Mouse (Mus musculus) midbrain, embryonic 12.5 days (tissue): Measurements from ENCODE around the gene Sspo. TPM values are rescaled to one million over a fixed set of nuclear protein-coding genes. Genes with fewer than 3 reads are reported as not detected.
"Not testable (repeated sequence)": the region's sequence is repeated elsewhere in the genome, so short reads cannot be mapped to it uniquely, and the experiment has no call there.

Source experiments
- ATAC-seq: fragments of 200-750 bp; cut with Nextera tagmentation; 2 replicates; pipeline ENCODE4 v1.8.0; 2017; ENCODE audit warnings: low read depth, moderate TSS enrichment, moderate library complexity; ENCODE audit not compliant: low FRiP score
- H3K27ac ChIP-seq: fragments of 300-500 bp; sonication (generic); replicated peaks from 2 replicates; pipeline ENCODE4 v1.5.1; 2016; ENCODE audit warnings: mild to moderate bottlenecking
- H3K27me3 ChIP-seq: fragments of 300-500 bp; sonication (generic); 2 replicates; pipeline ENCODE4 v1.6.1; 2016; ENCODE audit warnings: mild to moderate bottlenecking
- H3K36me3 ChIP-seq: fragments of 300-500 bp; sonication (generic); 2 replicates; pipeline ENCODE4 v1.6.1; 2016
- H3K4me1 ChIP-seq: fragments of 300-500 bp; sonication (generic); 2 replicates; pipeline ENCODE4 v1.6.1; 2016
- H3K4me2 ChIP-seq: fragments of 300-500 bp; sonication (generic); replicated peaks from 2 replicates; pipeline ENCODE4 v1.6.1; 2016; ENCODE audit warnings: mild to moderate bottlenecking, moderate library complexity
- H3K4me3 ChIP-seq: fragments of 300-500 bp; sonication (generic); 2 replicates; pipeline ENCODE4 v1.5.1; 2016; ENCODE audit warnings: mild to moderate bottlenecking
- H3K9ac ChIP-seq: fragments of 300-500 bp; sonication (generic); replicated peaks from 2 replicates; pipeline ENCODE4 v1.6.1; 2016; ENCODE audit warnings: mild to moderate bottlenecking, moderate library complexity
- H3K9me3 ChIP-seq: fragments of 300-500 bp; sonication (generic); 2 replicates; pipeline ENCODE4 v1.6.1; 2016; ENCODE audit warnings: mild to moderate bottlenecking
- WGBS: fragments of 180-500 bp; shearing (Covaris S2); methylation state at CpG from one replicate; pipeline ENCODE4 v1.1.7; 2016; 5-methylcytosine and 5-hydroxymethylcytosine counted together
- polyA plus RNA-seq: library from polyadenylated mRNA; unstranded; fragments of >200 nt; fragmentation: Nextera tagmentation; extraction: Ambion mirVana; gene quantifications from 2 replicates; pipeline ENCODE4 v1.2.1, GENCODE M21; 2016

Sspo gene
- polyA plus RNA-seq, 1 experiment from 2014 or later: 0.10 TPM

DNA sequence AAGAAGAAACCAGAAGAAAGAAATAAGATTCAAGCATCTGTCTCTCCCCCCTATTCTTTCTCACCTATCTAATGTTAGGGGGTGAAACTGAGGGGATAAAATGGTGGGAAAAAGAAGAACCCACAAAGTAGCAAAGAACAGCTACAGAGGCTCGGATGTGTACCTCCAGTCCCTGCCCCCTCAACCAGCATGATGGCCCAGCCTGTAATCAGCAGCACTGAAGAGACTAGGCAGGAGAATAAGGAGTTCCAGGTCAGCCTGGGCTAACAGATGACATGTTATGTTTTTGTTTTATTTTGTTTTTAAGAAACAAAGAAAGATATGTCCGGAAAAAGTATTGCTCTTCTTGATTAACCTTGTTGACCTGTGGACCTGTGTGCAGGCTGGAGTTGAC is 55.8 kb downstream of the Sspo start:
- no peak overlapping the region for H3K9ac ChIP-seq
- no peaks in the 10 kb centered on the region for H3K36me3 ChIP-seq
- no peak overlapping the region for H3K27ac ChIP-seq
- H3K4me1 ChIP-seq: peaks cover 10% of the 10 kb centered on the region
- H3K4me3 ChIP-seq: peak overlapping the region; percentile 74
- ATAC-seq: peak; percentile 76
- H3K27me3 ChIP-seq: no peaks in the 10 kb centered on the region
- WGBS: 11% methylated on average over 2 of the region's 2 CpGs
- H3K9me3 ChIP-seq: no peaks in the 10 kb centered on the region
- H3K4me2 ChIP-seq: peak overlapping the region; percentile 92; the same call in 1 of the 2 replicates

DNA sequence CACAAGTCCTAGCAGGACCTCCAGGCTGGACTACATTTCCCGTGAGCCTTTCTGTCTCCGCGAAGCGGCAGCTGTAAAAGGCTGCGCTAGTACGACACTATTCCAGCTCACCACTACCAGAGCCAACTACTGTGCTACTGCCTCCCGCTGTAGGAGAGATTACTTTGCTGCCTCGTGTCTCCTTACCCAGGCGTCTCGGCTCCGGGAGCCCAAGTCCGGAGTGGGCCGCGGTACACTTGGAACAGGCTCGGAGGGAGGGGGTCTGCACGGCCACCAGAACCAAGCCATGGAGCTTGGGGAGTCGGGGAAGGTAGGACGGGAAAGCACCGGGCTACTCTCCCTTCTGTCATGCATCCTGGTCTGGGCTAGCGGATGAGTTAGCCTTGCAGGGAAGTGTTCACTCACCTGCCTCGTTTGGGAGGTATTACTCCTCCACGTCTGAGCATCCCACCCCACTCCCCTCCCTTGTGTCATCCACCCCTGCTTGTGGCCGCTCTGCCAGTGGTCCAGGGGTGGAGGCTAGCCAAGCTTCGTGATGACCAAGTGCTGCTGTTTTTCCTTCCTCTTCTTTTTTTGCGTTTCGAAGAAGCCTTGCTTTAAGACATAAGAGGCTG is 56.3 kb downstream of the Sspo start:
- 0 out of 2 replicates have a peak overlapping the region, but pooled peaks have one; percentile 39 for H3K27ac ChIP-seq
- H3K27me3 ChIP-seq: no peaks in the 10 kb centered on the region
- H3K36me3 ChIP-seq: no peaks in the 10 kb centered on the region
- H3K4me2 ChIP-seq: peak overlapping the region; percentile 92
- H3K9ac ChIP-seq: peak overlapping the region; percentile 69
- peak; percentile 96 for ATAC-seq
- H3K4me1 ChIP-seq: peaks cover 10% of the 10 kb centered on the region
- peak overlapping the region; percentile 74 for H3K4me3 ChIP-seq
- H3K9me3 ChIP-seq: no peaks in the 10 kb centered on the region
- WGBS: under 1% methylated on average over 26 of the region's 26 CpGs

DNA sequence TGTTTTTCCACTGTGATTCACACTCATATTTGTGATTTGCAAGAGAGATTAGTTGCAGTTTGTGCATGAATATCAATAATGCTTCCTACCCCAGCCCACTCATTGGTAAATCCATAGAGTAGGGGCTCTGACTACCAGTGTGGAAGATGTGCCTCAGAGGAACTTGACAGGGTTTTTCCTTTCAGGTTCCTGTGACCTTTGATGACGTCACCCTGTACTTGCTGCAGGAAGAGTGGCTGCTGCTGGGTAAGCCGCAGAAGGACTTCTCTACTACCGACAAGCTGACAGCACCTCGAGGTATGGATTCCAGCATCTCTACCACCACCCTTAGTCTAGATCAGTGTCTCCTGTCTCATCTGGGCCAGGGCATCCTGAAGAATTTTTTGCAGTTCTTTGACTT is 60.1 kb downstream of the Sspo start:
- 0 out of 2 replicates have a peak, but pooled peaks cover 1% of the 10 kb centered on the region for H3K36me3 ChIP-seq
- H3K9me3 ChIP-seq: no peaks in the 10 kb centered on the region
- H3K27me3 ChIP-seq: no peaks in the 10 kb centered on the region
- H3K4me2 ChIP-seq: no peak overlapping the region
- peaks cover 10% of the 10 kb centered on the region for H3K4me1 ChIP-seq
- H3K27ac ChIP-seq: no peak overlapping the region
- ATAC-seq: no peak
- 75% methylated on average over 4 of the region's 4 CpGs for WGBS
- H3K9ac ChIP-seq: no peak overlapping the region
- H3K4me3 ChIP-seq: no peak overlapping the region

DNA sequence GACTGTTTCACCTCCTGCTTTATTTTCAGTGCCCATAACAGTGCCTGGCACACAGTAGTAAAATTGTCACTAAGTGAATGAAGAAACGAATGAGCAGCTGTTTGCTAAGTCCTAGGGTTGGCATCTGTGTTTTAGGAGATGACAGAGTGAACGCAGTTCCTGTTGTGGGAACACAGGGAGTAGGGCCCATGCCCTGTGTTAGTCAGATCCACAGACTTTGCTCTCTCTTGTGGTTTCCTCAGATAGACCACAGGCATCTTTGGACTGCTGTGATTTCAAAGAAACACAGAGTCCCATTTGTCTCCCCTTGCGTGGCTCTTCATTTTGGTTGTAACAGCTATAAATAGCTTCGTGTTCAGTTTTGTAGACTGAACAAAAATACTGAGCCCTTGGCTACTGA is 62.4 kb downstream of the Sspo start:
- Histone ChIP-seq H3K4me2 (no peak overlapping the region), H3K9me3 (no peaks in the 10 kb centered on the region), H3K36me3 (peaks cover 25% of the 10 kb centered on the region), H3K27ac (no peak overlapping the region), H3K9ac (no peak overlapping the region), H3K4me3 (no peak overlapping the region), H3K4me1 (0 out of 2 replicates have a peak, but pooled peaks cover 2% of the 10 kb centered on the region), H3K27me3 (no peaks in the 10 kb centered on the region)
- 87% methylated on average over 4 of the region's 4 CpGs for WGBS
- ATAC-seq: no peak

DNA sequence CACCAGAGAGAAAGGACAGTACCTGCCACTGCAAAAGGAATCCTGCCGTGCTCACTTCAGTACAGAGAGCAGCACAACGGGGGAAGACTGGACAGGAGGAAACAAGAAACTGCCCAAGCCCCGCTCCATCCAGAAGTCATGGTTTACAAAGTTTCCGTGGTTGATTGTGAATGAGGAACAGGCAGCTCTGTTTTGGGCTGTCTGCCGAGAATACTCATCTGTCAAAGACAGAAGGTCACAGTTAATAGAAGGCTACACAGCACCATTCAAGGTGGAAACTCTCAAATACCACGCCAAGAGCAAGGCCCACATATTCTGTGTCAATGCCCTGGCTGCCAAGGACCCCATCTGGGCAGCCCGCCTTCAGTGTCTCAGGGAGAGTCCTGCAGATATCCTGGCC is 63.8 kb downstream of the Sspo start:
- Histone ChIP-seq H3K9me3 (peaks cover 5% of the 10 kb centered on the region; the same call in 1 of the 2 replicates), H3K36me3 (peaks cover 39% of the 10 kb centered on the region)
- WGBS: 90% methylated on average over 7 of the region's 7 CpGs

DNA sequence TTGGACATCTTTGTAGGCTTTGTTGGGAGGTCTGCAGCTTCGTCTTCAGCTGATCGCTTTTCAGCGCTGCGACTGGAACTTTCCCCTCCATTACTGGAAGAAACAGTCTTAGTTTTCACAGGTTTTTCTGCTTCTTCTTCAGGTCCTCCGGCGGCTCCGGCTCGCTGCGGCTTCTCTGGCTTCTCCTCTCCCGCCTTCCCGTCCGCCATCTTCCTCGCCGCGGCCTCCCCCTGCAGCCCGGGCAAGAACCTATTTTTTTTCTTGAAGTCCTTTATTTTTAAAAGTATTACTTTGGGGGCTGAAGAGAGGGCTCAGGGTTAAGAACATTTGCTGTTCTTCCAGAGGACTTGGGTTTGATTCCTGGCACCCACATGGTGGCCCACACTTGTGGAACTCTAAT is 76.9 kb downstream of the Sspo start:
- H3K9ac ChIP-seq, H3K27ac ChIP-seq, H3K9me3 ChIP-seq, ATAC-seq, H3K4me2 ChIP-seq, H3K4me1 ChIP-seq, H3K36me3 ChIP-seq, H3K4me3 ChIP-seq, H3K27me3 ChIP-seq: not testable (repeated sequence)
- 96% methylated on average over 16 of the region's 16 CpGs for WGBS

More for the DNA sequence above, 63.8 kb downstream of the Sspo start:
- Histone ChIP-seq H3K4me2 (no peak overlapping the region), H3K27ac (no peak overlapping the region), H3K9ac (no peak overlapping the region), H3K4me1 (no peaks in the 10 kb centered on the region), H3K4me3 (no peak overlapping the region), H3K27me3 (no peaks in the 10 kb centered on the region)
- ATAC-seq: no peak

DNA sequence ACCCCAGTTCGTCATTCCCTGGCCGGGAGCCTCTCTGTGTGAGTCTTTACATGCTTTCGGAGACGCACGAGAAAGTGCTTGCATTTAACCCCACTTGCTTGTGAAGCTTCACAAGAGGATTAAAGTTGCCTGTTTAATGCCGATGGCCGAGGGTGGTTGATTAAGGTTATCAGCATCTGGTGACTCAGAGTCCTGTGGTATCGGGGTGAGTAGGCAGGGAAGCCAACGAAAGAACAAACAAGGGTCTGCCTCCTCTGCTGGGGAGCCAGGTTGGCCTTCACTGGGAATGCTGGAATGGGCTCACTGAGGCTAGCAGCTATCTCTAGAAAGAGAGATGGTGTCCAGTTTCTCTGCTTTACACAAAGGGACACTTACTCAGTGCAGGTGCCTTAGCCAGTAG is 79.9 kb downstream of the Sspo start:
- Histone ChIP-seq H3K27ac (no peak overlapping the region), H3K27me3 (no peaks in the 10 kb centered on the region), H3K36me3 (peaks cover 4% of the 10 kb centered on the region; the same call in 1 of the 2 replicates), H3K9ac (no peak overlapping the region), H3K4me1 (no peaks in the 10 kb centered on the region), H3K4me2 (no peak overlapping the region), H3K4me3 (no peak overlapping the region), H3K9me3 (no peaks in the 10 kb centered on the region)
- WGBS: 77% methylated on average over 9 of the region's 9 CpGs
- no peak for ATAC-seq

DNA sequence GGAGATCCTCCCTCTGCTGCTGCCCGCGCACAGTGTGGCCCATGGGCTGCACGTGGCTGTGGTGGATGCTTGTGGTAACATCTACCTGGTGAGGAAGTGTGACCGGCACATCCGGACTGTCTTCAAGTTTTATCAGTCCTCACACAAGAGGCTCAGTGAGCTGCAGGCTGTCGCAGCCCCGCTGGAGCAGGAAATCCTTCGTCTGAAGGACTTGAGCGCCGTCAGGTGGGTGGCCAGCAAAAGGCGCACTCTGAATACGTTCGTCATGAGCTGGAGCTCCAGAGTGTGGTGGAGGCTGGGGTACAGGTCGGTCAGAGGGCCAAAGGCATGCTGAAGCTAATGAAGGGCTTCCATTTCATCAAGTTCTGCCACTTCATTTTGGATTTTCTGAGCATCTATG is 81.2 kb downstream of the Sspo start:
- no peak overlapping the region for H3K4me2 ChIP-seq
- WGBS: 78% methylated on average over 14 of the region's 14 CpGs
- H3K27me3 ChIP-seq: no peaks in the 10 kb centered on the region
- no peak overlapping the region for H3K27ac ChIP-seq
- peaks cover 4% of the 10 kb centered on the region; the same call in 1 of the 2 replicates for H3K36me3 ChIP-seq
- H3K4me1 ChIP-seq: no peaks in the 10 kb centered on the region
- H3K9me3 ChIP-seq: no peaks in the 10 kb centered on the region
- H3K9ac ChIP-seq: no peak overlapping the region
- no peak for ATAC-seq
- H3K4me3 ChIP-seq: no peak overlapping the region

DNA sequence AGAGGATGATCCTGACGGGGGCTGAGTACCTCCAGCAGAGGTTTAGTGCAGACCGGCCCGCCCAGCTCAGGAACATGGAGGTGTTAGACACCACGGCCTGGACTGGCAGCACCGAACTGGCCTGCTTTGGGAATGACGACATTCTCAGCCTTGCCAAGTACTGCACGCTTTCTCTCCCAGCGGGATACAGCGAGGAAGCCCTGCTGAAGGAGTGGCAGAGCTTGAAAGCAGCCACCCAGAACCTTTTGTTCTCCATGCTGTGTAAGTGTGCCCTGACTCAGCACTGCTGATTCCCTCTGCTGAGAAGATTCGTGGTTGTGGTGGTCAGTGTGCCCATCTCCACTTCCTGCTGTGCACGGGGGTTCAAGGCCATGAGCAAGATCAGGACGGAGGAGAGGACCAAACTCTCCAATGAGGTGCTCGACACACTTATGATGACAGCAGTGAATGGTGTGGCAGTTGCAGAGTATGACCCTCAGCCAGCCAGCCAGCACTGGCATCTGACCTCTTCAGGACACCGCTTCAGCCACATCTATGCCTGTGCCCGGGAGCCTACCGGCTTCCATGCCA is 81.9 kb downstream of the Sspo start:
- no peak overlapping the region for H3K4me2 ChIP-seq
- peaks cover 3% of the 10 kb centered on the region; the same call in 1 of the 2 replicates for H3K36me3 ChIP-seq
- no peak overlapping the region for H3K9ac ChIP-seq
- H3K4me3 ChIP-seq: no peak overlapping the region
- no peaks in the 10 kb centered on the region for H3K4me1 ChIP-seq
- no peak overlapping the region for H3K27ac ChIP-seq
- no peaks in the 10 kb centered on the region for H3K9me3 ChIP-seq
- WGBS: 86% methylated on average over 16 of the region's 16 CpGs
- no peak for ATAC-seq
- no peaks in the 10 kb centered on the region for H3K27me3 ChIP-seq

DNA sequence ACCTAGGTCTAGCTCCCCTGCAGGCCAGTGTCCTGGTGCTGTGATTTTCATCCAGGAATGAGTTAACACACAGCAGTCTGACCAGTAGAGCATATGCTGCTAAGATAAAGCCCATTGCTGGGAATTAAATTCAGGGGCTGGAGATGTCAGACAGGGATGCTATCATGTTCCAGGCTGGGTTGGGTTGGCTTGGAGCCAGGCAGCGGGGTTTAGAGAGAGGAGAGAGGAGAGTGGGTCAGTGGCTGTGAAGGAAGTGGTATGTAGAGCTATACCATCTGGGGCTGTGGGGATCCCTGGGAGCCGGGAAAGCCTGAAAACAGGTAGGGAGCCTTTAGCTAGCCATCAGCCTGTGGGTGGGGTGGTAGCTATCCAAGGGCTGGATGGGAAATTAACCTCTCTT is 82.8 kb downstream of the Sspo start:
- Histone ChIP-seq H3K9me3 (no peaks in the 10 kb centered on the region), H3K27me3 (no peaks in the 10 kb centered on the region; the same call in 1 of the 2 replicates), H3K9ac (no peak overlapping the region), H3K4me1 (no peaks in the 10 kb centered on the region), H3K4me2 (no peak overlapping the region), H3K27ac (no peak overlapping the region), H3K36me3 (no peaks in the 10 kb centered on the region), H3K4me3 (no peak overlapping the region)
- no peak for ATAC-seq
- 77% methylated on average over 2 of the region's 2 CpGs for WGBS

DNA sequence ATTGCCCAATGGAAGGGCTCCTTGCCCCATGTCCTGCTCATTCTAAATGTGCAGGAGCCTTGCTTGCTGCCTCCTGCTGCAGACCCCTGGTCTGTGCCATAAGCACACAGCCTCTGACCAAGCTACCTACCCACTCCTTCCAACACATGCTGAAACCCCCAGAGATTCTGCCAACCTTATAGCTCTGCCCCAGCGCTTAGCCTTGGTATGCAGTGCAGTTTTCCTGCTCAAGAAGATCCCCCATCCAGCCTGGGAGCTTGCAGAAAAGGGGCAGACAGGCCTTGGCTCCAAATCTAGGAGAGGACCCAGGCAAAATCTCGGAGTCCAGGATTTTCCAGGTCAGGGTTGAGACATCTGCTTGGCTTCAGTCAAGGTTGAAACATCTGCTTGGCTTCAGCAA is 85.4 kb downstream of the Sspo start:
- peaks cover 14% of the 10 kb centered on the region for H3K4me1 ChIP-seq
- peaks cover 3% of the 10 kb centered on the region; the same call in 1 of the 2 replicates for H3K27me3 ChIP-seq
- no peaks in the 10 kb centered on the region for H3K36me3 ChIP-seq
- H3K4me2 ChIP-seq: no peak overlapping the region
- no peak overlapping the region for H3K4me3 ChIP-seq
- no peak for ATAC-seq
- H3K27ac ChIP-seq: no peak overlapping the region
- H3K9me3 ChIP-seq: no peaks in the 10 kb centered on the region
- H3K9ac ChIP-seq: no peak overlapping the region
- 77% methylated on average over 2 of the region's 2 CpGs for WGBS

DNA sequence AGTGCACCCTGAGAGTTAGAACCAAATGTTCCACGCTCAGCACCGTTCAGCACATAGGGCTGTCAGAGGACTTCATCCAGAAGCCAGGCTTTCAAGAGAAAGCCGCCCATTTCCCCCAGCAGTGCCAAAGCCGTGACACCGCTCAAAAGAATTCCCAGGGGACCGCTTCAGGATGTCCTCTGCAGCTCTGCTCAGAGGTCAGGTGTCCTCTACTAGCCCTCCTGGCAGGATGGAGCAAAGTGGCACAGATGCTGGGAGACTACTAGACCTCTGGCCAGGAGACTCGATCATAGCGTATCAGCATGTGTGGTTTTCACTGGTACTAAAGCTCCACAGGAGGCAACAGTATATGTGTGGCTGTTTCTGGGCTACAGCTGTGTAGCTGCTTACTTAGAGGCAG is 86.9 kb downstream of the Sspo start:
- Histone ChIP-seq H3K27me3 (peaks cover 3% of the 10 kb centered on the region; the same call in 1 of the 2 replicates), H3K4me1 (peaks cover 21% of the 10 kb centered on the region), H3K4me2 (no peak overlapping the region), H3K27ac (no peak overlapping the region), H3K36me3 (no peaks in the 10 kb centered on the region), H3K4me3 (no peak overlapping the region), H3K9me3 (no peaks in the 10 kb centered on the region), H3K9ac (no peak overlapping the region)
- no peak for ATAC-seq
- WGBS: 85% methylated on average over 8 of the region's 8 CpGs
